Mouse (Mus musculus) erythroblast, embryonic 14.5 days (primary cell): ENCODE data around the gene Chrd.

Experiments used
- GATA1 ChIP-seq: IDR thresholded peaks from 2 replicates; pipeline ENCODE4 v1.6.1; 2012; ENCODE audit warnings: low read length, inconsistent platforms, mixed read lengths
- TAL1 ChIP-seq: IDR thresholded peaks from 3 replicates; pipeline ENCODE4 v1.6.1; 2012; ENCODE audit warnings: low read length, inconsistent platforms, mixed read lengths

DNA sequence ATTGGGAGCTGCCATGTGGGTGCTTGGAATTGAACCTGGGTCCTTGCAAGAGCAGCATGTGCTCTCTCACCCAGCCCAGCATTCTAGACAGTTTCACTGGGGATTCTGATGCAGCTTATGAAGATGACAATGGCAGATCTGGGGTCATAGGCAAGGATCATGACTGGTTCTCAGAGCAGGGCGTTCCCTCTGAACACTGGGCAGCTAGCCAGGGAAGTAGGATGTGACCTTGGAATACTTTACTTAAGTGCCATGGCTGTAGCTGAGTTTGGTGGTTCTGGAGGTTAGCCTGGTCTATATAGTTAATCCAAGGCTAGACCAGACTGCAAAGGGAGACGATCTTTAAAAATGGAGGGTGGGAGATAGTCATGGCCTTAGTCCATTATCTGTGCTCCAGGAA is 51.0 kb downstream of the Chrd start:
- TF ChIP-seq GATA1 (no peak), TAL1 (no peak)
